18 mouse cellular contexts compared by ENCODE assay signal in genomic region chr10:89423164-89423778, GRCm38 (mm10).
"Had no signal": no experiment of that assay in that cellular context is flagged by ENCODE, and none has a peak within 500 bp of the region (broad histone marks: within the 10 kb centered on the region; RNA-seq: fewer than 3 reads in every experiment).

No protein-coding gene starts in this region.

- H3K27me3 ChIP-seq: megakaryocyte, embryonic 14.5 days; neural tube, embryonic 13.5 days; stomach, embryonic 15.5 days had no signal

- H3K9me3 ChIP-seq: limb, embryonic 10.5 days; megakaryocyte, embryonic 14.5 days; midbrain, embryonic 12.5 days; neural tube, embryonic 13.5 days; stomach, embryonic 15.5 days had no signal

- H3K27ac ChIP-seq: kidney, postnatal 0 days; layer of hippocampus, adult 2 months; limb, embryonic 10.5 days; midbrain, embryonic 12.5 days; neural tube, embryonic 13.5 days; stomach, embryonic 15.5 days had no signal

- H3K9ac ChIP-seq: midbrain, embryonic 12.5 days; neural tube, embryonic 13.5 days; stomach, embryonic 15.5 days had no signal

- H3K4me2 ChIP-seq: midbrain, embryonic 12.5 days; neural tube, embryonic 13.5 days; stomach, embryonic 15.5 days had no signal

- ATAC-seq: lung, postnatal 0 days; midbrain, embryonic 16.5 days had no signal

- H3K4me1 ChIP-seq: limb, embryonic 10.5 days; midbrain, embryonic 12.5 days; neural tube, embryonic 13.5 days; stomach, embryonic 15.5 days had no signal

- DNase-seq: kidney, adult 11 months; kidney, adult 9 months; kidney, postnatal 4 days; lung, adult 2 months; lung, postnatal 4 days; retina, postnatal 1 day; right cerebral cortex, postnatal 4 days; spleen, adult 18-20 months; thymus, postnatal 36 days had no signal

- H3K4me3 ChIP-seq: layer of hippocampus, adult 2 months; limb, embryonic 10.5 days; midbrain, embryonic 12.5 days; neural tube, embryonic 13.5 days; stomach, embryonic 15.5 days had no signal
